Mouse (Mus musculus): Measurements from ENCODE around the gene Trpv2.

DNA sequence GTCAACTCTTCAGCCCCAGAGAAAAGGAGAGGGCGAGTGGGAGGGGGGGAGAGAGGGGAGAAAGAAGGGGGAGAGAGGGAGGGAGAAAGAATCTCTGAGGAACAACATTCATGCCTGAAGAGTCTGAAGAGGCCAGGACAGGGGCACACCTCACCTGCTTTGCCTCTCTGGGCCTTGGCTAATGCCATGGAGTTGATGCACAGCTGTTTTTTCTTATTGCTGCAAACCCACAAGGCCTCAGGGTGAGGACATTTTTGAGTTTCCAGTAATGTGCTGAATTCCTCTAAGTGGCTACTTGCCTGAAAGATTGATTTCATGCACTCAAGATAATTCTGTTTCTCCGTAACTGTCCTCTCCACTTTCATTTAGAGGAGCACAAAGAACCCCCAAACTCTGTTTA, 16.1 kb upstream of the Trpv2 start:
- TF ChIP-seq POLR2A (IDR thresholded peaks at IDR 0.05; ENCODE audit: insufficient read depth, low read depth, low read length): no peak
- TF ChIP-seq CTCF (IDR thresholded peaks at IDR 0.05; ENCODE audit: insufficient read depth, low read depth, low read length): no peak
